Mouse (Mus musculus) thymus, adult 2 months (tissue): ENCODE data around the gene Msi1.

Experiments
- CTCF ChIP-seq: fragments of 200-500 bp; IDR thresholded peaks from 2 replicates; pipeline ENCODE4 v1.5.1; 2012; ENCODE audit warnings: mild to moderate bottlenecking, control low read depth, low read length, moderate library complexity, borderline replicate concordance; ENCODE audit not compliant: control insufficient read depth, poor library complexity, insufficient read depth; ENCODE audit errors: extremely low read depth
- POLR2A ChIP-seq: fragments of 200-500 bp; IDR thresholded peaks from 2 replicates; pipeline ENCODE4 v1.6.1; 2012; ENCODE audit warnings: mild to moderate bottlenecking, low read length, control low read depth, moderate library complexity; ENCODE audit not compliant: control insufficient read depth, poor library complexity, insufficient read depth; ENCODE audit errors: extremely low read depth

GRCm38 (mm10) chr5:115485489-115486205 is 56.2 kb downstream of the Msi1 start:
- no peak for TF ChIP-seq CTCF
- no peak for TF ChIP-seq POLR2A
